Mouse (Mus musculus) heart, embryonic 14.5 days (tissue): ENCODE data around the gene Rap1a. TPM values are rescaled to one million over a fixed set of nuclear protein-coding genes. Genes with fewer than 3 reads are reported as not detected.

Experiments used
- ATAC-seq: fragments of 200-750 bp; cut with Nextera tagmentation; 2 replicates; pipeline ENCODE4 v1.8.0; 2017; ENCODE audit warnings: low read depth, moderate TSS enrichment; ENCODE audit not compliant: insufficient number of reproducible peaks, insufficient read depth, low FRiP score
- H3K27ac ChIP-seq, 2 experiments: fragments of 200-500 bp in 1 of 2; fragments of 300-500 bp in 1 of 2; sonication (generic) in 1 of 2; replicated peaks in 1 of 2; 2 replicates each; pipeline ENCODE4 v1.5.1; 2012 to 2014; ENCODE audit warnings: low read depth in 2 of 2, low read length in 2 of 2, control low read depth in 1 of 2, mild to moderate bottlenecking in 1 of 2, mixed read lengths in 1 of 2; ENCODE audit not compliant: control insufficient read depth in 1 of 2, insufficient read depth in 1 of 2
- H3K27me3 ChIP-seq: fragments of 300-500 bp; sonication (generic); 2 replicates; pipeline ENCODE4 v1.6.1; 2014; ENCODE audit warnings: mild to moderate bottlenecking, low read length, control low read depth; ENCODE audit not compliant: control insufficient read depth, insufficient read depth
- H3K36me3 ChIP-seq: fragments of 300-500 bp; sonication (generic); 2 replicates; pipeline ENCODE4 v1.6.1; 2014; ENCODE audit warnings: mild to moderate bottlenecking, control low read depth, low read length, mixed read lengths; ENCODE audit not compliant: control insufficient read depth, insufficient read depth
- H3K4me1 ChIP-seq, 2 experiments: fragments of 200-500 bp in 1 of 2; fragments of 300-500 bp in 1 of 2; sonication (generic) in 1 of 2; 2 replicates each; pipeline ENCODE4 v1.6.1; 2012 to 2014; ENCODE audit warnings: low read length in 2 of 2, control low read depth in 1 of 2, mixed read lengths in 1 of 2; ENCODE audit not compliant: control insufficient read depth in 2 of 2, insufficient read depth in 2 of 2
- H3K4me2 ChIP-seq: fragments of 300-500 bp; sonication (generic); 2 replicates; pipeline ENCODE4 v1.6.1; 2014; ENCODE audit warnings: mild to moderate bottlenecking, low read length
- H3K4me3 ChIP-seq, 2 experiments: fragments of 200-500 bp in 1 of 2; fragments of 300-500 bp in 1 of 2; sonication (generic) in 1 of 2; 2 replicates each; pipeline ENCODE4 v1.5.1; 2012 to 2014; ENCODE audit warnings: low read length in 2 of 2, mild to moderate bottlenecking in 2 of 2, control low read depth in 1 of 2, low read depth in 1 of 2, moderate library complexity in 1 of 2; ENCODE audit not compliant: control insufficient read depth in 1 of 2, insufficient read depth in 1 of 2
- H3K9ac ChIP-seq: fragments of 300-500 bp; sonication (generic); 2 replicates; pipeline ENCODE4 v1.6.1; 2014; ENCODE audit warnings: mild to moderate bottlenecking, low read length
- H3K9me3 ChIP-seq: fragments of 300-500 bp; sonication (generic); 2 replicates; pipeline ENCODE4 v1.6.1; 2016; ENCODE audit warnings: low read length, control low read depth; ENCODE audit not compliant: control insufficient read depth
- WGBS: fragments of 180-500 bp; shearing (Covaris S2); extraction: QIAGEN DNeasy Blood & Tissue Kit; methylation state at CpG from one replicate; pipeline ENCODE4 v1.1.7; 2014; 5-methylcytosine and 5-hydroxymethylcytosine counted together
- polyA plus RNA-seq: library from polyadenylated mRNA; unstranded; fragments of >200 nt; fragmentation: Nextera tagmentation; extraction: Ambion mirVana; gene quantifications from 2 replicates; pipeline ENCODE4 v1.2.1, GENCODE M21; 2014

Gene Rap1a
- polyA plus RNA-seq, 1 experiment from 2014 or later, result 77.3 TPM

DNA sequence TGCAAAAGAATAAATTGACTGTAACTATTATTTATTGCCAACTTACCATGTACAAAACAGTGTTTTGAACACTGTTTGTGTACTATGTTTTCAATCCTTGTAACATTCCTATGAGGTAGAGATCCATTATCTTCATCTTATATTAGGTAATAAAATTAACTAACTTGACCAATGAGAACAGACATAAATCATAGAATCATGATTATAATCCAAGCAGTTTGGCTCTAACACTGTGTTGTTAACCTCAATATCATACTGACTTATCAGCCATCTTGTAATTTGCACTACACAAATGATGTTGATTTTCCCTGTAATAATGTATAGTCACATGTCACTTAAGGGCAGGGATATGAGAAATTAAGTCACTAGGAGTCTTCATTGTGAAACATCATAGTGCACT lies 26.6 kb downstream of the Rap1a start:
- Histone ChIP-seq H3K36me3 (no peaks in the 10 kb centered on the region), H3K4me2 (no peak overlapping the region), H3K27ac (no peak overlapping the region), H3K27me3 (no peaks in the 10 kb centered on the region), H3K4me3 (no peak overlapping the region), H3K4me1 (no peaks in the 10 kb centered on the region), H3K9ac (no peak overlapping the region), H3K9me3 (no peaks in the 10 kb centered on the region)
- no peak for ATAC-seq

DNA sequence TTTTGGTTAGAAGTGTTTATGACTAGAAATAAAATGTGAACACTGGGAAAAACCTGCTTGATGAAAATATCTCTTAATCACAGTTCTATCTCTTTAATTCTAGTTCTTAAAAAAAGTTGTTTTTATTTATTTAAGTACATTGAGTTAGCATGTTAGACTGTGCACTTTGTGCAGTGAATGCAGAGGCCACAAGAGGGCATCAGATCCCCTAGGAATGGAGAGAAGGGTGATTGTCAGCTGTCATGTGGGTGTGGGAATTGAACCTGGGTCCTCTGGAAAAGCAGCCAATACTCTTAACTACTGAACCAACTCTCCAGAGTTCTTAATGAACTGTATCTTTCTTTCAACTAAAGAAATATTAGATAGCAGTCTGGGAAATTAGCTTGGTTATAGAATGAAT lies 29.6 kb downstream of the Rap1a start:
- Histone ChIP-seq H3K4me2 (no peak overlapping the region), H3K4me1 (no peaks in the 10 kb centered on the region; a peak in 1 of 4 replicates), H3K27me3 (no peaks in the 10 kb centered on the region), H3K9me3 (no peaks in the 10 kb centered on the region), H3K36me3 (no peaks in the 10 kb centered on the region), H3K9ac (no peak overlapping the region), H3K4me3 (no peak overlapping the region), H3K27ac (no peak overlapping the region)
- ATAC-seq, result no peak

DNA sequence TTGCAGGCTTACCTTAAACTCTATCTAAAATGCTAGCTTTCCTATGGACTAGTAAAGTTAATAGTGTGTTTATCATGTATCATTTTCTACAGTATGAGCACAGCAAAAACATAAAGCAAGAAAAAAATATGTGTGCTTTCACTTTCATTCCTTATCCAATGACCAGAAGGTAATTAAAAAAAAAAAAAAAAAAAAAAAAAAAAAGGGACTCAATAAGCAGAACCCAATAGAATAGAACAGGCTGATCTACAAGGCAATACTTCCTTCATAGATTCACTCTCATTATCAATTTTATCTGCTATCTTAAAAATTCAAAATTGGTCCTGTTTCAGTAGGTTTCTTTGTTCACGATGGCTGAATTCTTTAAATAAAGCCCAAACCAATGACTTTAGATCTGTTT lies 30.3 kb downstream of the Rap1a start:
- H3K9me3 ChIP-seq, result no peaks in the 10 kb centered on the region
- no peak overlapping the region for H3K4me2 ChIP-seq
- H3K4me1 ChIP-seq, result peaks cover 0 to 4% of the 10 kb centered on the region in 2 experiments; a peak in 1 of 4 replicates
- H3K9ac ChIP-seq, result no peak overlapping the region
- no peak for ATAC-seq
- no peak overlapping the region for H3K27ac ChIP-seq
- no peak overlapping the region for H3K4me3 ChIP-seq
- no peaks in the 10 kb centered on the region for H3K36me3 ChIP-seq
- WGBS, result 90% methylated on average over 1 of the region's 1 CpGs
- H3K27me3 ChIP-seq, result no peaks in the 10 kb centered on the region

DNA sequence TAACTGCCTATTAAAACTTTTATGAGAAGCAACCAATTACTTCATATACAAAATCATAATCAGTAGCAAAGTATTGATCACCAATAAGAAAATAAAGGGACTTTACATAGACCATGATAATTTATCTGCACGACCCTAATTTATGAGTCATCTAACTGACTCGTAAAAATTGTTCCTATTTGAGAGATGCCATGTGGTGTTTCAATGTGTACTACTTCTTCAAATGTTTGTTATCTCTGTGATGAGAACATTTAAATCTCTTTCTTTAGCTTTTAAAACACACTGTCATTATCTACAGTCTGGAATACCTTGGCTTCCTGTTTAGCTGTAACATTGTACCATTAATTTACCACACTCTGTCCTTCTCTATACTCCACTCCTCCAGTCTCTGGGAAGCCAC lies 31.8 kb downstream of the Rap1a start:
- Histone ChIP-seq H3K36me3 (no peaks in the 10 kb centered on the region), H3K9ac (no peak overlapping the region), H3K4me3 (no peak overlapping the region), H3K27me3 (no peaks in the 10 kb centered on the region), H3K27ac (no peak overlapping the region), H3K9me3 (no peaks in the 10 kb centered on the region), H3K4me2 (no peak overlapping the region), H3K4me1 (peaks cover 0 to 8% of the 10 kb centered on the region in 2 experiments; a peak in 1 of 4 replicates)
- 70% methylated on average over 2 of the region's 2 CpGs for WGBS
- no peak for ATAC-seq

DNA sequence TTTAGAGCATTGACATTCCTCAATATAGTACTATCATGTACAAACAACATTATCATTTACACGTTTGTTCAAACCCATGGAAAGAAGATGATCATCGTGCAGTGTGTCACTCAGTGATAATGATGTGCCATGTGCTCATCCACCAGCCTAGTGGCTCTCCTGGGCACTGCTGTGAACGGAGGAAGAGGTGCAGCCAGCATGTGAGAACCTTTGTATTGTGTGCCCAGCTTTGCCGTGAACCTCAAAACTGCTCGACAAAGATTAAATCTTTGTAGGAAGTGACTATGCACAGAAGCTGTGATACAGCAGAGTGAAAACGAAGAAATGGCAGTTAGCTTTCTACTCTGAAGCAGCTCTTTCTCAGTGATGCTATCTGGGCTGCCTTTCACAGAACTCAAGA lies 32.6 kb downstream of the Rap1a start:
- no peak overlapping the region for H3K9ac ChIP-seq
- WGBS, result 64% methylated on average over 6 of the region's 6 CpGs
- H3K36me3 ChIP-seq, result no peaks in the 10 kb centered on the region
- peaks cover under 1 to 14% of the 10 kb centered on the region in 2 experiments; a peak in 3 of 4 replicates for H3K4me1 ChIP-seq
- ATAC-seq, result no peak
- H3K27ac ChIP-seq, result no peak overlapping the region; a peak in 1 of 4 replicates
- H3K4me3 ChIP-seq, result no peak overlapping the region
- H3K27me3 ChIP-seq, result no peaks in the 10 kb centered on the region
- no peak overlapping the region for H3K4me2 ChIP-seq
- H3K9me3 ChIP-seq, result no peaks in the 10 kb centered on the region

DNA sequence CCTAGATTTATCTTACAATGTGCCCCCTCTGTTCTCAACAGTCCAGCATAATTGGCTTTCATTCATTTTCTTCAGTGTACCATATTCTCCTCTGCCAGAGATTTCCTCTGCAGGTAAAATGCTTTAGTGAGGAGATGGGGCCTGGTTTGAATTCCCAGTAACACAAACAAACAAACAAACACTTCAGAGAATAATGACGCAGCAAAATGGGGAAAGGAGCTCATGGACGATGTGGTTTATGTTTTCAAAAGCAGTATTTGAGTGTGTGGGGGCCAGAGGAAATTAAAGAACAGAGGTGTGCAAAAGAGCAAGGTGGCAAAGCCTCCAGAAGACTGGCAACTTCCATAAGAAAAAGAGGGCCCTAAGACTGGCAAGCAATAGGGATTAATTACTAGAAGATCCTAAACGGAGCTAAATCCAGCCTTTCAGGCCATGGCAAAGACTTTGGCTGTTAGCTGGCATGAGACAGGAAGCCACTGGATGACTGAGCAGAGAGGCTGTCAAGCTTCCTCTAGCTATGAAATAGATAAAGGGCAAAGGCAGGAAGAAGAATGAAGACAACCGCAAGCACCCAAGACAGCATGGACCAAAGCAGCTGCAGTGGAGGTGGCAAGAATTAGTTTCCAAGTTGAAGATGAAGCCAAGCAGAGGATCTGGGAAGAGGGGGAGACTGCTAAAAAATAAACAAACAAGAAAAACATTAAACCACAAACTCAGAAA lies 37.8 kb downstream of the Rap1a start:
- WGBS, result 60% methylated on average over 4 of the region's 4 CpGs
- no peak for ATAC-seq
- H3K4me2 ChIP-seq, result no peak overlapping the region

DNA sequence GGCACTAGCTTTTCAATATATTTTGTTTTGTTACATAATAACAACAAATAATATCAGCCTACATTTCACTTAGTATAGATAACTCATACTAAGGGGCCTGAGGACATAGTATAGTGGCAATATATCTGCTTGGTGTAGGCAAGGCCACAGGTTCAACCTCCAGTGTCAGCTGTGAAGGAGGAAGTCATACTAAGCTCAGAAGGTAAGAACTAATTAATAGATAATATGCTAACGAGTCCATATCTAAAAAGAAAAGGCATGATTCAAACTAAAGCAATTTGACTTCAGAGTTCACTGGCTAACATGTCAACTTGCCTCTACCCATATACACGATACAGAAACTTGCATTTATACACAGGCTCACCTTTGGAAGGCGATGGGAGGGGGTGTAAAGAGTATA lies 41.1 kb downstream of the Rap1a start:
- Histone ChIP-seq H3K9me3 (no peaks in the 10 kb centered on the region), H3K4me2 (no peak overlapping the region), H3K4me3 (no peak overlapping the region), H3K36me3 (no peaks in the 10 kb centered on the region), H3K9ac (no peak overlapping the region), H3K4me1 (peaks cover 2 to 28% of the 10 kb centered on the region in 2 experiments; a peak in 3 of 4 replicates), H3K27me3 (no peaks in the 10 kb centered on the region), H3K27ac (no peak overlapping the region)
- WGBS, result 94% methylated on average over 3 of the region's 3 CpGs
- no peak for ATAC-seq

More for the DNA sequence above, 37.8 kb downstream of the Rap1a start:
- no peaks in the 10 kb centered on the region for H3K36me3 ChIP-seq
- no peaks in the 10 kb centered on the region for H3K27me3 ChIP-seq
- no peak overlapping the region for H3K9ac ChIP-seq
- no peak overlapping the region for H3K4me3 ChIP-seq
- peaks cover 2 to 19% of the 10 kb centered on the region in 2 experiments; a peak in 3 of 4 replicates for H3K4me1 ChIP-seq
- H3K27ac ChIP-seq, result no peak overlapping the region
- H3K9me3 ChIP-seq, result no peaks in the 10 kb centered on the region

DNA sequence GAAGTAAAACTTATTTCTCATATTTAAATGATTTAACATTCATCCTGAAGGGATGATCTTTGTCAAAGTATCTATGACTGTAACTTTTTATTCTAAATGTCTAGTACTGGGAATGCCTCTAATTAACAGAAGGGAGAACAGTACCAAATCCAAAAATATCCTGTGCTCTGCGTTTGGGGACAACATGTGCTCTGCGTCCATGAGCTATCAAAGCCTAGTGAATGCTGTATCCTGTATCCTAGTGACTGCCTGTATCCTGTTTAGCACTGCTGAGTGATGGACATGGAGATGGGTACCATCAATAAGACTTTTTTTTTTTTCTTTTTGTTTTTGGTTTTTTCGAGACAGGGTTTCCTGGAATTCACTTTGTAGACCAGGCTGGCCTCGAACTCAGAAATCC lies 42.5 kb downstream of the Rap1a start:
- Histone ChIP-seq H3K4me1 (peaks cover 2 to 23% of the 10 kb centered on the region in 2 experiments; a peak in 3 of 4 replicates), H3K9ac (no peak overlapping the region), H3K36me3 (no peaks in the 10 kb centered on the region), H3K4me2 (no peak overlapping the region), H3K27me3 (no peaks in the 10 kb centered on the region), H3K9me3 (no peaks in the 10 kb centered on the region), H3K27ac (no peak overlapping the region), H3K4me3 (no peak overlapping the region)
- WGBS, result 67% methylated on average over 4 of the region's 4 CpGs
- ATAC-seq, result no peak
